Comparison of ENCODE assay signal across 13 mouse cellular contexts in the genomic region with DNA sequence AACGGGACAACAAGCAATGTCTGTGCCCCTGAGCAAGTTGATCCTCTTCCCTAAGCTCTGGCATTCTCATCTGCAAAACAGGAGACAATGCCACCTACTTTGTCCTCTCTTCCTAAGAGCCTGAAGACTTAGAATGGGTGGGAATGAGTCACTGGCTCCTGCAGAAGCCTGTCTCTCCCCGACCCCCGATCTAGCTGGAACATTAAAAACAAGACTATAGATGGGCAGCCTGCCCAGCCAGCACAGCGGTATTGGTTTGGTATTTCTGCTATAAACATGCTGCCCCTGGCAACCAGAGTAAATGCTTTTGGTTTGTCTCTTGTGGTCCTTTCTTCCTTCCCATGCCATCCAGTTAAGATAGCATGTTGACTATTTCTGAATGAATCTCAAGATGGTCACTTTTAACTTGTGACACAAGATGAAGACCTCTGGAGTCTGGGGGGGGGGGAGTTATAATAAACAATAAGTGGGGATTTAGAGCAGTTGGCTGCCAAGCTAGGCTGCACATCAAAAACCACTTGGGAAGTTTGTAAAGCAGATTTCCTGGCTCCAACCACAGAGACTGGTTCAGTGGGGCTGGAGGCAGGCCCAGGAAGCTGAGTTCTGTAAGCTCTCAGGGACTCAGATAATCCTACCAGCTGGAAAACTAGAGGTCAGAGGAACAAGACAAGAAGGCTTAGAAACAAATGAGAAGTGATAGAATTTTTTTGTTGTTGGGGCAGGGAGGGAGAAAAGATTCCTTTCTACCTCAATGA. TPM values are rescaled to one million over a fixed set of nuclear protein-coding genes. Genes with fewer than 3 reads are reported as not detected.
DNase-seq lines count a peak whose midpoint lies in the region; ATAC-seq lines count a peak whose summit lies in the region.
"Had no signal": no experiment of that assay in that cellular context is flagged by ENCODE, and none has a peak within 500 bp of the region (broad histone marks: within the 10 kb centered on the region; RNA-seq: fewer than 3 reads in every experiment).

No protein-coding gene starts in this region.

- H3K36me3 ChIP-seq in hindbrain, embryonic 16.5 days (ENCODE audit: control insufficient read depth, insufficient read depth, low read length), result 0 out of 2 replicates have a peak, but pooled peaks cover 2% of the 10 kb centered on the region
- H3K36me3 ChIP-seq in hindbrain, embryonic 13.5 days, result peaks cover 20% of the 10 kb centered on the region
- peaks cover 19% of the 10 kb centered on the region for H3K36me3 ChIP-seq in midbrain, embryonic 14.5 days (ENCODE audit: control insufficient read depth, insufficient read depth, low read length)
- peaks cover 20% of the 10 kb centered on the region for H3K36me3 ChIP-seq in midbrain, embryonic 13.5 days

- H3K4me2 ChIP-seq in hindbrain, embryonic 16.5 days (ENCODE audit: low read length), result no peak overlapping the region
- no peak overlapping the region for H3K4me2 ChIP-seq in hindbrain, embryonic 13.5 days
- H3K4me2 ChIP-seq in midbrain, embryonic 14.5 days (ENCODE audit: low read length), result no peak overlapping the region
- H3K4me2 ChIP-seq in midbrain, embryonic 13.5 days (replicated peaks), result no peak overlapping the region
- H3K4me2 ChIP-seq: embryonic facial prominence, embryonic 13.5 days; limb, embryonic 15.5 days; midbrain, embryonic 12.5 days had no signal

- H3K4me3 ChIP-seq in hindbrain, embryonic 16.5 days (ENCODE audit: low read length), result no peak overlapping the region
- no peak overlapping the region for H3K4me3 ChIP-seq in hindbrain, embryonic 13.5 days
- H3K4me3 ChIP-seq in midbrain, embryonic 14.5 days (replicated peaks; ENCODE audit: low read depth, low read length), result no peak overlapping the region
- H3K4me3 ChIP-seq in midbrain, embryonic 13.5 days (replicated peaks), result no peak overlapping the region
- H3K4me3 ChIP-seq: embryonic facial prominence, embryonic 13.5 days; heart, embryonic 10.5 days; limb, embryonic 15.5 days; midbrain, embryonic 12.5 days had no signal

- H3K4me1 ChIP-seq in hindbrain, embryonic 16.5 days (ENCODE audit: control insufficient read depth, insufficient read depth, low read depth, low read length), result peaks cover 3% of the 10 kb centered on the region; the same call in 1 of the 2 replicates
- peaks cover 8% of the 10 kb centered on the region; the same call in 1 of the 2 replicates for H3K4me1 ChIP-seq in hindbrain, embryonic 13.5 days (replicated peaks)
- no peaks in the 10 kb centered on the region for H3K4me1 ChIP-seq in midbrain, embryonic 14.5 days (ENCODE audit: control insufficient read depth, insufficient read depth, low read length)
- peaks cover 3% of the 10 kb centered on the region; the same call in 1 of the 2 replicates for H3K4me1 ChIP-seq in midbrain, embryonic 13.5 days (replicated peaks)

- no peaks in the 10 kb centered on the region for H3K27me3 ChIP-seq in hindbrain, embryonic 16.5 days (replicated peaks; ENCODE audit: control insufficient read depth, insufficient read depth, low read length)
- H3K27me3 ChIP-seq in hindbrain, embryonic 13.5 days, result no peaks in the 10 kb centered on the region
- no peaks in the 10 kb centered on the region for H3K27me3 ChIP-seq in midbrain, embryonic 14.5 days (ENCODE audit: control insufficient read depth, insufficient read depth, low read length)
- H3K27me3 ChIP-seq in midbrain, embryonic 13.5 days, result no peaks in the 10 kb centered on the region
- H3K27me3 ChIP-seq: embryonic facial prominence, embryonic 13.5 days; limb, embryonic 15.5 days; midbrain, embryonic 12.5 days had no signal

- H3K27ac ChIP-seq in hindbrain, embryonic 16.5 days (ENCODE audit: low read depth, low read length), result no peak overlapping the region; the same call in 1 of the 2 replicates
- H3K27ac ChIP-seq in hindbrain, embryonic 13.5 days, result no peak overlapping the region
- no peak overlapping the region for H3K27ac ChIP-seq in midbrain, embryonic 14.5 days (replicated peaks; ENCODE audit: low read depth, low read length)
- H3K27ac ChIP-seq in midbrain, embryonic 13.5 days, result no peak overlapping the region
- H3K27ac ChIP-seq: embryonic facial prominence, embryonic 13.5 days; heart, embryonic 10.5 days; limb, embryonic 15.5 days; midbrain, embryonic 12.5 days had no signal

- ATAC-seq in hindbrain, embryonic 16.5 days, result 0 out of 2 replicates have a peak, but pooled peaks have one; percentile 30
- ATAC-seq in hindbrain, embryonic 13.5 days (ENCODE audit: low FRiP score), result no peak
- no peak for ATAC-seq in midbrain, embryonic 14.5 days (ENCODE audit: low FRiP score, low TSS enrichment)
- ATAC-seq in midbrain, embryonic 13.5 days, result no peak
- ATAC-seq: intestine, postnatal 0 days had no signal

- WGBS in hindbrain, embryonic 16.5 days, result 59% methylated on average over 4 of the region's 4 CpGs
- 74% methylated on average over 4 of the region's 4 CpGs for WGBS in hindbrain, embryonic 13.5 days
- 66% methylated on average over 4 of the region's 4 CpGs for WGBS in midbrain, embryonic 14.5 days
- WGBS in midbrain, embryonic 13.5 days, result 77% methylated on average over 4 of the region's 4 CpGs

- no peaks in the 10 kb centered on the region for H3K9me3 ChIP-seq in hindbrain, embryonic 16.5 days (ENCODE audit: control insufficient read depth, low read length)
- no peaks in the 10 kb centered on the region for H3K9me3 ChIP-seq in hindbrain, embryonic 13.5 days
- H3K9me3 ChIP-seq in midbrain, embryonic 14.5 days (ENCODE audit: control insufficient read depth, low read length), result no peaks in the 10 kb centered on the region
- H3K9me3 ChIP-seq in midbrain, embryonic 13.5 days, result no peaks in the 10 kb centered on the region
- H3K9me3 ChIP-seq: embryonic facial prominence, embryonic 13.5 days; heart, embryonic 10.5 days; limb, embryonic 15.5 days; midbrain, embryonic 12.5 days had no signal

- no peak overlapping the region for H3K9ac ChIP-seq in hindbrain, embryonic 16.5 days (ENCODE audit: low read depth, low read length)
- no peak overlapping the region for H3K9ac ChIP-seq in hindbrain, embryonic 13.5 days
- no peak overlapping the region for H3K9ac ChIP-seq in midbrain, embryonic 14.5 days (replicated peaks; ENCODE audit: low read length)
- no peak overlapping the region for H3K9ac ChIP-seq in midbrain, embryonic 13.5 days (replicated peaks)
- H3K9ac ChIP-seq: embryonic facial prominence, embryonic 13.5 days; limb, embryonic 15.5 days; midbrain, embryonic 12.5 days had no signal

- DNase-seq in cerebellum, postnatal 10 days, result peak; percentile 40 to 49
- no peak for DNase-seq in cerebellum, postnatal 25 days
- peak; percentile 37 for DNase-seq in midbrain, embryonic 14.5 days
- DNase-seq in retina, embryonic 14.5 days (ENCODE audit: low spot score), result peak; percentile 16
- no peak for DNase-seq in thymus, postnatal 4 days

RNA-seq across cellular contexts. Expression of gene Kremen1, which starts 28.6 kb away (rescaled TPM):
- 4.8 and 7.1 TPM in 2 replicates for polyA plus RNA-seq in hindbrain, embryonic 16.5 days (2015; fragmentation: Nextera tagmentation; extraction: Ambion mirVana)
- polyA plus RNA-seq in hindbrain, embryonic 13.5 days (2015; fragmentation: Nextera tagmentation; extraction: Ambion mirVana), result 6.5 and 7.5 TPM in 2 replicates
- 3.5 and 3.8 TPM in 2 replicates for polyA plus RNA-seq in midbrain, embryonic 14.5 days (2014; fragmentation: Nextera tagmentation; extraction: Ambion mirVana)
- polyA plus RNA-seq in midbrain, embryonic 13.5 days (2015; fragmentation: Nextera tagmentation; extraction: Ambion mirVana), result 5.2 and 7.5 TPM in 2 replicates

Comparison
In these comparisons a context has a peak if more than half of its experiments do, and no peak if none do; other contexts are left out.
1. DNase-seq: peak in cerebellum, postnatal 10 days (2 of 2), midbrain, embryonic 14.5 days (single experiment) and retina, embryonic 14.5 days (single experiment); none in cerebellum, postnatal 25 days (0 of 2) and thymus, postnatal 4 days (single experiment).